Mouse (Mus musculus) hindlimb bud, embryonic 11.5 days (tissue): ENCODE results near the gene Itgae.

Experiments used
- DNase-seq: peaks from one replicate; pipeline ENCODE4 v3.0.0-alpha.2; 2012; ENCODE audit warnings: low read depth, low spot score; ENCODE audit errors: extremely low spot score

Gene Itgae

DNA sequence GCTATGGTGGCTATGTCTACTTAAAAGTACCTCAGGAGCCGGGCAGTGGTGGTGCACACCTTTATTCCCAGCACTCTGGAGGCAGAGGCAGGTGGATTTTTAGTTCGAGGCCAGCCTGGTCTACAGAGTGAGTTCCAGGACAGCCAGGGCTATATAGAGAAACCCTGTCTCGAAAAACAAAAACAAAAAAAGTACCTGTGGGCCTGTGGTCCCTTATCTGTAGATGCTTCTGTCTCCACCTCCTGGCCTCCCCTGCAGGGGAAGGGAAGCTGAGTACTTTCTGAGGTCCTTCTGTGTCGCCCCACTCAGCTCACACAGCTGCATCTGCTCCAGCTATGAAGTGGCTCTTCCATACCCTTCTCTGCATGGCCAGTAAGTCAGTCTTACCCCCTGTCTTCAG, at the start of gene Itgae:
Itgae (plus strand) TSS at position 301 of the 400 bp plus-strand sequence.
- DNase-seq: no peak

DNA sequence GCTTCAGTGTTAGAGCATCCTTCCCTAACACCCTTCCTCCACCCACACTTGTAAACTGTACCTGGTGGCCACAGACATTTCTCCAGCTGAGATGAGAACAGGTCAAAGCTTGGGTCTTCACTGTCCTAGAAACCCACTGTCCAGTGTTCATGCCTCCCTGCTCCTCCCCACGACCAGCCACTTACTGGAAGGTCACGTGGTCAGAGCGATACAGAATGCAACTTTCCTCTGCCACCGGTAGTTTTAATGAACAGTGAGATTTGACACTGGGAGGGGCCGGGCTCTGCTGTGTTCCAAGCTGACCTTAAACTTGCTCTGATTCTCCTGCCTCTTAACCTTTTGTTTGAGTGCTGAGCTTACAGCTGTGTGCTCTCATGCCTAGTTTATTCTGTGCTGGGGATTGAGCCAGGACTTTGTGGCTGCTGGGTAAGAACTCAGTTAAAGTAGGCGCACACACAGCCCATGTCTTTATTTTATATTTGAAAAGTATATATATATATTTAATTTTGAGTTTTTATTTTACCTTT, 46.1 kb upstream of the Itgae start:
- no peak for DNase-seq

DNA sequence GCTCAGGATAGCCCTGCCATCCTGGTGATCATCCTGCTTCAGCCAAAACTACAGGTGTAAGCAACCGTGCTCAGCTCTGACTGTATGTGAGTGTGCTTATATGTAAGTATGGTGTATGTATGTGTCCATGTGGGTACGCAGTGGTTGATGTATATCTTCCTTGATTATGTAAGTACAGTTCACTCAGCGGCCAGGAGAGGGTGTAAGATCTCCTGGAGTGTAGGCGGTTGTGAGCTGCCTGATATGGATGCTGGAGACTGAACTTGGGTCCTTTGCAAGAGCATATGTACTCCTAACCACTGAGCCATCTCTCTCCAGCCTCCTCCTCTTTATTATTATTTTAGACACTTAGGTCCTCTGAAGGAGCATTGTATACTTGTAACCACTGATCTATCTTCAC, 45.6 kb upstream of the Itgae start:
- DNase-seq: no peak

DNA sequence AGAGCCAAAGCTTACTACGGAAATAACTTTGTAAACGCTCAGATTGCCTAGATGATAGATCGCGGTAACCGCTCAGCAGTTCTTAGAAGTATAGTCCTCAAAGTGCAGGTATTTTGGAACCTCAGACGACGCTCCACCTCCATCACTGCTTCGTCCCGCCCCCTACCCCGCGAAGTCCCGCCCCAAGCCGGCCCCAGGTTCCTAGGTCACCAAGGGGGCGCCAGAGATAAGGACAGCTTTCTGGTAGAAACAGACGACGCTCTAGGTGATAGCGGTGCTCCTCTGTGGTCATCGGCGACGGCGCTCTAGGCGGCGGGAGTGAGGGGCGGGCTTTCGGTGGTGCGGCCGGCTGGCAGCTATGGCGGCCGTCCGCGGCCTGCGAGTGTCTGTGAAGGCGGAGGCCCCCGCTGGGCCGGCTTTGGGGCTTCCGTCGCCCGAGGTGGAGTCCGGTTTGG, 42.8 kb upstream of the Itgae start, which contains the start of gene Ncbp3:
Ncbp3 (plus strand) TSS at position 242 of the 455 bp plus-strand sequence.
- no peak for DNase-seq

DNA sequence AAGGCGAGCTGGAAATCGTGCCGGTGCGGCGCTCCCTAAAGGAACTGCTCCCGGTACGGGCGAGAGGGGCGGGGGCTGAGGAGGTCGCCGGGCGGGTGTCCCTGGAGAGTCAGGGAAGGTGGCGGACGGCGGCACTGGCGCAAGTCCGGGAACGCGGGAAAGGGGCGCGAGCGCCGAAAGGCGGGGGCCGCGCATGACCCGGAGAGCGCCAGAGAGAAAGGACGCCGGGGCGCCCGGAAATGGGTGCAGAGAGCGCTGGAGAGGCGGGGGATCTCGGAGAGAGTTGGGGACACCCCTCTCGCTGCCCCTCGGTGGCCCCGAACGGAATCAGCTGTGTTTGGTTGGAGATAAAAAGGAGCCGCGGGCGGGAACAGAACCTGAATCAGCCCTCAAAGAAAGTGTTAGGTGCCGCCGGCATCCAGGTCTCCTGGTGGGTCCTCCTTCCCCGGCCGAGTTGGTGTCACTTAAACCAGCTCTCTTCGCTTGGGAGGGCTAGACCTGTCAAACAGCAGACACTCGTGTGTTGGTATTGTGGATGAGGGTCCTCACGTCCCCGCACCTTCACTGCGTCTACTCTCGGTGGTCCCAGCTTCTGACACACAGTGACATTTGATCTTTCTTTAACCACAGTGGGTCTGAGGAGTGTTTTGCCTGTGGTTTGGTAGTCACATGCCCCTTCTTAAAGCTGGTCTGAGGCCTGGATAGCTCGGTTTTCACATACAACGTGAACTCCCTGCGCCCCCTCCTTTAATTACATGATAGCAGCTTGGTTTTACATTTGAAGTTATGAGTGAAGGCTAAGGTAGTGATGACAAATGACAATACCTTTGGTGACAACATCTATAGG, 42.1 kb upstream of the Itgae start:
- DNase-seq: no peak

DNA sequence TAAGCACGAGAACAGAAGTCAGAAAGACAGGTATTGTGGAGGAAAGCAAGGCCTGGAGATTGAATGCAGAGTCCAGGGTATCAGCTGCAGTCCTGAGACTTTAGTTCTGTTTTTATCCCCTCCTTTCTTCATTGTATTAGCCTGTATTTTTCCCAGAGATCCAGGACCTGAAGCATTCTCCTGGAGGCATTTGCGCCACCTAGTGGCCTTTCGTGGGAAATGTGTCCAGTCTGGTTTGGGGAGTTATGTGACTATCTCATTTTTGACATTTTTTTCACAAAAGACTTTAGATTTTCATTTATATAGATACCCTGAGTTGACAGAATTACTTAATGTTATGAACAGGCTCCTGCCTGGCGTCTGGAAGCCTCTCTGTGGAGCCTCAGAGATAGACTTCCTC, 41.0 kb upstream of the Itgae start:
- DNase-seq: no peak

DNA sequence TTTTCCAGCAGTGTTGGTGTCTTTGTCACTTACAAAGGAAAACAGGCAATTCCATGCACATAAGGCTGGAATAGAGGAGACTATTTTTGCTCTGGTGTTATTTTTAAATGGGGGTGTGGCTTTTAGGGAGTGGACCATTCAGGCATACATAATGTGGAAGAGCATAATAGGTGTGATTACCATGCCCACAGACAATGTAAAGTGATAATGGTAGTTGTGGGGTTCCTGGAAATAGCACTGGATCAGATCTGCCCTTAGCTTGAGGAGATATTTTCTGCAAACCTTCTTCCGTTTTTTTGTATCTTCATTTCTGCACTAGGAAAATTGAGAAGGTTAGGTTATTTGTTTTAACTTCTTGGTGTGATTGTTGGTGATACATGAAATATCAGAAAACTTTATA, 37.6 kb upstream of the Itgae start:
- DNase-seq: no peak

DNA sequence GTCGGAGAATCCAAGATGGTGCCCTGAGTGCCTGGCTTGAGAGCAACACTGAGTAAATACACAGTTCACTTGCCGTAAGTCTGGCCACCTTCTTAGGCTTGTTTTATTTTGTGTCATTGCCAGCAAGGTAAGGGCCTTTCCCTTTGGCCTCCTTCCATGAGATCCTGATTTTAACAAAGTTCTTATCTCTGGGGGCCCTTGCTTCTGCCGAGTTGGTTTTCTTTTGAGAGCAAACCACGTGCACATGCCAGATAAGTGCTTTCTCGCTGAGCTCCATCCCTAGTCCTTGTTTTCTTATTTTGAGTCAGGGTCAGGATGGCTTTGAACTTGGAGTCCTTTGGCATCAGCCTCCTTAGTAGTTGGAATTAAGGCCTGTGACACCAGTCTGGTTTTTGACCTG, 32.7 kb upstream of the Itgae start:
- no peak for DNase-seq

DNA sequence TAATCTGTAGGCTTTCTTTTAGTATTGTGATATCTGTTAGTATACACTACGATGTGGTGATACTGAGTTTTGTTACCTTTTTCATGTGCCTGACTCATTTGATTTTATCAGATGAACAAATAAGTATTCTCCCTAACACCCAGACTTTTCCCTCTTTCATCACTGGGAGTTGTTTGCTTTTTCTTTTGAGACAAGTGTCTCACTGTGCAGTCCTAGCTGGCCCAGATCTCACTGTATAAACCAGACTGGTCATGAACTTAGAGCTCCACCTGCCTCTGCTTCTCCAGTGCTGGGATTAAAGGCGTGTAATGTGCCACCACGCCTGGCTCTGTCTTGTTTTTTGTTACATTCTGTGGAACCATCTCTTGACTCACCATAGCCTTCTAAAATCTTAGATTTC, 30.8 kb upstream of the Itgae start:
- no peak for DNase-seq

DNA sequence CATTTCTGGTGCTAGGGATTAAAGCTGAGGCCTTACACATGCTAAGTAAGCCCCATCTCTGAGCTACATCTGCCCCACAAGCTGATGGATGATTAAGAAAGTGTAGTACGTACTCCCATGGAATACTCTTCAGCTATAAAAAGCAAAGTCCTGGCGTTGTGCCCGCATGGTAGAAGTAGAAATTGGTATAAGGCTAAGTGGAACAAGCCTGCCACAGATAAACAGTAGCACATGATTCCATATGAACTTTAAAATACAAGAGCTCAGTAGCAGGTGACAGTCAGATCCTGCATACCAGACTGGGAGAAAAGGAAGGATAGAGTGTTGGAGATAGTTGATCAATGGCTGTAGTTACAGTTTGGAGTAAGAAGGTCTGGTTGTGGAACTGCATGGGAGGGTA, 29.0 kb upstream of the Itgae start:
- no peak for DNase-seq

DNA sequence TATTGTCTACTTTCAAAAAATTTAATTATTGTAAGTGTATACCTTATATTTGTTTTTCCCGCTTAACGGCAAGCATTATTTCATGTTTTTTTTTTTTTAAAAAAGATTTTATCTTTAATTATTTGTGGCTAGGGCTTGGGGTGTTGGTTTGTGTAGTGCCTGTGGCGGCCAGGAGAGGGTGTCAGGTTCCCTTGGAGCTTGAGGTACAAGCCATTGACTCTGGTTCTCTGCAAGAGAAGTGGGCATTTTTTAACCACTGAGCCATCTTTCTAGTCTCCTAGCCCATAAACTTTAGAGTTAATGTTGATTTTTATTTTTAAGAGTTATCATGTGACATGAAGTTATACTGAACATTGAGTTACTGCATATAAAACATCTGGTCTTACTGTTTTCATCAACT, 18.5 kb upstream of the Itgae start:
- DNase-seq: no peak

DNA sequence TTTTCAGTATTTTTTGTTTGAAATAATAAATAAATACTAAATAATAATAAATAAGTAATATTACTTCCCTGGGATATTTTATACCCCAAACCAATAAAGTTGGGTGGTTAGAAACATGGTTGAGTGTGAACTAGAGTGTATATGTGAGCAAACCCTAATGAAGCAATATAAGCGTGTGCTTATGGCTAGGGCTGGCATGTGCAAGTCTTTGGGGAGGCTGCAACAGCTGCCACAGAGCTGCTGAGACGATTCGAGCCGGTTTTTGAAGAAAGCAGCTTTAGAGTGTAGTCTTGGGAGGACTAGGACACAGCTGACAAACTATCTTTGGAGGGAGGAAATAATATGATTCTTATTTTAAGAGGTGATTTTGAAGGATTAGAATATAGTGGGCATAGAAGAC, 14.1 kb upstream of the Itgae start:
- DNase-seq: no peak

DNA sequence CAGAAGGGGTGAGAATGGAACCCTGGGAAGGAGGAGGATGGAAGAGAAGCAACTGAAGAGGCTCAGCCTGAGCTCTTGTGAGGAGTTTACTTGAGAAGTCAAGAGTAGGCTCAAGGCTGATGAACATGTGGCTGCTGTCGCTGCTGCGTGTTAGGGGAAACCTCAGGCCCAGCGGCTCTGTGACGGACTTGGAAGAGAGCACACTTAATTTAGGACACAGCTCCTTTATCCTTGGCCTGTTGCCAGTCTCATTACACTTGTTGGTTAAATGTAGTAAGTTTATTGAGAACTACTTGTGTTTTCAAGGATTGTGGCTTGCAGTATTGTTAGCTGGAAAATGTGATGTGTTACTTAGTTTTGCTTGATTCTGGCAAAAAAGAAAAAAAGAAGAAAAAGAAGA, 13.7 kb upstream of the Itgae start:
- DNase-seq: no peak

DNA sequence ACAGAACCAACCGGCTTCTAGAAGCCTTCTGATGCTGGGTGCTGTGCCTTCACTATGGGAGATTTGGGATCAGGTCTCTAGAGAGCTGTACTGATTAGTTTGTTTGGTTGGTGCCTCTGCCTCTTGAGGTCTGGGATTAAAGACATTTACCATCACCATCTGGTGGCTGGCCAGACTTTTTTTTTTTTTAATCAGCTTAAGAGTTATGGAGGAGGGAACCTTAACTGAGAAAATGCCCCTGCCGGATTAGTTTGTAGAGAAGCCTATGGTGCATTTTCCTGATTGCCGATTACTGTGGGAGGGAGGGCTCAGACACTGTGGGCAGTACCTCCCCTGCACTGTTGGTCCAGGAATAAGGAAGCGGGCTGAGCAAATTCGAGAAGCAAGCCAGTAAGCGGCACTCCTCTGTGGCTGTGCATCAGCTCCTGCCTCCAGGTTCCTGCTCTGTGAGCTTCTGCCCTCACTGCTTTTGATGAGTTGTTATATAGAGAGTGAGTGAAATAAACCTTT, 13.1 kb upstream of the Itgae start:
- no peak for DNase-seq

DNA sequence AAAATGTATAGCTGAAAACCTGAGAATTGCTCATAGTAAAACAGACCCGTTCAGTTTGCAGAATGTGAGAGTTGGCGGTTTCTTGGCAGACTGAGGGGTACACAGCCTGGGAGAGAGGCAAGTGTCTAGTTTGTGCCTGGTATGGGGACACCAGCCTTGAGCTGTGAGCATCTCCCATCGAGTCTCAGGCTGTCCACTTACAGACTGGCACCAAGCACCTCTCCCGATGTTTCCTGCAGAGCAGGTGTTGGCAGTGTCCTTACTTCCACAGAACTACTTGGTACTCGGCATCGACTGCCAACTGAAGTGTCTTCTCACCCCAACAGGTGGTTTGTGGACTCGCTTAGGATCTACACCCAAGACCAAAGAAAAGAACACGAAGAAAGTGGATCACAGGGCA, 11.8 kb upstream of the Itgae start:
- DNase-seq: no peak

DNA sequence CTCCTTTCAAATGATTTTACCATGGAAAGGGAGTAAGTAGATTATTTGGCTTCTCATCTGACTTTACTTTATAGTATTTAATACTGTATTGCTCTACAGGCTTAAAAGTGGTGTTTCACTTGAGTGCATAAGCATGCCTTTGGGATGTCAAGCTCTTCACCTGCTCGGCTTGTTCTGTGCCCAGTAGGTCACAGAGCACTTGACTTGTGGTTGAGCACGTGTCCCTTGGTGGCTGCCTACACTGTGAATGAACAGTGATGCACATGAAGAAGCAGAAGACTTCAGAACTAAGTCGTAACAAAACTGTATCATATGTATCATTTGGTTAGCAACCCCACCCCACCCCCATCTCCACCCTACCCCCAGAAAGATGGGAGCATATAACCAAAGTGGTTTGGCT, 10.1 kb upstream of the Itgae start:
- DNase-seq: no peak

DNA sequence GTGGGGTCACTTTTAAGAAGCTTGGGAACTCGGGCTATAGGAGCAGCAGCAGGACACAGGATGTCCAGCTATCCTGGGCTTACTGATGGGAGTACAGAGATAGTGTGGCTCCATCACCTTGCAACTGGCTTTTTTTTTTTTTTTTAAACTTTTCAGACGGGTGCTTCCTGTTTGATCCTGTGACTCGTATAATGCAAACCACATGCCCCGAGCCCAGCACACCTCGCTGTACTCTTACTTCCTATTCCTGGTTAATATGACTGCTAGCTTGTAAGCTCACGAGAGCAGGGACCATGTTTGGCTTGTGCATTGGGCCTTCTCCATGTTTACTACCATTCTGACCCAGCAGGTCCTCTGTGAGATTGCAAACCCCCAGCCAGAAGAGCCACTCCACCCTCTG, 6.1 kb upstream of the Itgae start:
- no peak for DNase-seq

DNA sequence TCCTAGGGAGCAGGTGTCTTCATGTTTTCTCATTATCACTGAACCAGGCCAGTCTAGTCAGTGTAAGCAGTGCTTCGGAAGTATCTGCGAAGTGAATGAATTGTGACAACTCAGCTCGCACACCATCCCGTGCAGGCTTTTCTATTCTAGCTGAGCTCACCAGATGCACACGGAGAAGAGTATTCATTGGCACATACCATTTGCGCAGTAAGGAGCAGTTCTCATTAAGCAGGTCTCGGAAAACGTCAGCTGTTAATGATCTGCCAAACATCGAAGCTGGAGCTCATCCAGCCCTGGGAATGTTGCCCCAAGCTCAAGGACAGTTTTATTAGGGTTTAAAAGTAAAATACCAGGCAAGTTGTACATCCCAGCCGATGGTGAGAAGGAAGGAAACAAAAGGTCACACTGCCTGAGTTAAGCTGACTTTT, 5.6 kb upstream of the Itgae start:
- no peak for DNase-seq

DNA sequence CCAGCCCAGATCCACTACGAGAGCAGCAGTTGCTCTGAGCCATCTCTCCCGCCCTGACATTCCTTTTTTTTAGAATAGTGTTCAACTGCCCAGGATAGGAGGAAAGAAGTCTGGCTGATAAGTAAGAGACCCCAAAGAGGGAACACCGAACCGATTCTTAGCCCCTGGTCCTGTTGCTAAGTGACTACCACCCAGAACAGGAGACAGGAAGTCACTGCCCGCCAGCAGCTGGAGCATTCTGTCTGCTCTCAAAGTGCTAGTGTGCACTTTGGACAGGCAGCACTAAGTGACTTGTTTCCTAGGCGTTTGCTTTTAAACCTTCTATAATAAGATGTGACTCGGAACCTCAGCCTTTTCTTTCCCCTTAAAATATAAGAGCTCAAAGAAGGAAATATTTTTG, 5.0 kb upstream of the Itgae start:
- no peak for DNase-seq

DNA sequence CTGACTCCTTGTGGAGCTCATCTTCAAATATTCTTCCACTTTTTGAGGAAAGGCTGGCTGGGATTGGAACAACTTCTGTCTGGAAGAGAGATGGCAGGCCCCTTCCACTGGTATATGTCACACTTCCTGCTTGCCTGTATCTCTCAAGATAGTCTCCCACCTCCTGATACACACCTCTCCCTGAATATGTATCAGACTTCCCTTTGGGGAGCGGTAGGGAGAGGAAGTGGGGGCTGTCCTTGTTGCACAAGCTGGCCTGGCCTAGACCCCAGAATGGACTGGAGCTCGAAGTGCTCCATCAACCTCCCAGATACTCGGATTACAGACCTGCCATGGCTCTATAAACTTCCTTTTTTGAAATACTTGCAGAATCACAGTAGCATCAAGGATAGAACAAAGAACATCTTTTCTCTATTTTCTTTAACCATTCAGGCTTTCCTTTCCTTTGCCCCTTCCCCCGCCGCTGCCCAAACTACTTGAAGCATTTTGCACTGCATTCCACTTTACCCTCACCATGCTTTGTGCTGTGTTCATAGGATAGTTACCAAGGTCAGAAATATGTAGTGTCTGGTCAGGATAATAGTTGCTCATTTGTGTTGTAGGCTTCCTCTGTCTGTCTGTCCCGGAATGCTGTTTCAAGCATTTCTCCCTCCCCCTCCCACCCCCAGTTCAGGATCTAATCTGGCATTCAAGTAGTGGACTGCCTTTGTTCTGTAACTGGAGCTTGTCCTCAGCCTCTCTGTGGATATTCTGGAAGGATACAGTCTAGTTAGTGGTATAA, 2.5 kb upstream of the Itgae start:
- DNase-seq: no peak

DNA sequence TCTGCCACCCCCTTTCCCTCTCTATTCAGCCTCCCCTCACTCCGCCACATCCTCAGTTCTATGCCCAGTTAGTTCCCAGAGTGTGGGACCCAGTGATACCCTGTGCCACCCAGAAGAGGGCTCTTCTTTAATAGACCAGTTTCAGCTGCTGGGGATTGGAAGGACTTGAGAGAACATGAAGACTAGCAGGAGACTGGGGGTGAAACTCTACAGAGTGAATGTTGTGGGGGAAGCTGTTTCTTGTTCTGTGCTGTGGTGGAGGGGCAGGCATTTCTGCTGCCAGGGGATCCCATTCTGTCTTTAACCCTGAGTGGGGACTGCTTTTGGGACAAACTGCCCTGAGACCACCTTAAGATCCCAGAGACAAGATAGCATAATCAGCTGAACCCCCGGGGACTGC, 443 bp downstream of the Itgae start:
- DNase-seq: no peak

DNA sequence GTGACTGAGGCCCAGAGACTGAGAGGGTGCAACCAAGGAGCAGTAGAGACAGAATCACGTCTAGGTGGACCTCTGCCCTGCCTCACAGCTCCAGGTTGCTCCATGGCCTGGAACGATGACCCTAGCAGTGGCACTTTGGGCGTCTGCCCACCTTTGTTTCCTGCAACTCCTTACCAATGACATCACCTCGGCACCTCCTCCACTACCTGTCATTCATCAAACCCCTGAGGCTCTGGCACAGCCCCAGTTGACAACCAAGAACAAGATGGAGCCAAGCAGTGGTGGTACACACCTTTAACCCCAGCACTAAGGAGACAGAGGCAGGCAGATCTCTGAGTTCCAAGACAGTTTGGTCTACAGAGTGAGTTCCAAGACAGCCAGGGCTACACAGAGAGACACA, 1.7 kb downstream of the Itgae start:
- DNase-seq: no peak
